Mouse (Mus musculus) forebrain, embryonic 16.5 days (tissue): ENCODE results near the gene Naip5. TPM values are rescaled to one million over a fixed set of nuclear protein-coding genes. Genes with fewer than 3 reads are reported as not detected.
"Not testable (repeated sequence)": the region's sequence is repeated elsewhere in the genome, so short reads cannot be mapped to it uniquely, and the experiment has no call there.

Experiments used
- ATAC-seq: fragments of 200-750 bp; cut with Nextera tagmentation; 2 replicates; pipeline ENCODE4 v1.8.0; 2017; ENCODE audit warnings: mild to moderate bottlenecking, moderate library complexity
- H3K27ac ChIP-seq: fragments of 300-500 bp; sonication (generic); 2 replicates; pipeline ENCODE4 v1.5.1; 2014; ENCODE audit warnings: low read length, control low read depth
- H3K27me3 ChIP-seq: fragments of 300-500 bp; sonication (generic); replicated peaks from 2 replicates; pipeline ENCODE4 v1.6.1; 2014; ENCODE audit warnings: low read length; ENCODE audit not compliant: control insufficient read depth, insufficient read depth
- H3K36me3 ChIP-seq: fragments of 300-500 bp; sonication (generic); 2 replicates; pipeline ENCODE4 v1.6.1; 2014; ENCODE audit not compliant: control insufficient read depth, insufficient read depth
- H3K4me1 ChIP-seq: fragments of 300-500 bp; sonication (generic); replicated peaks from 2 replicates; pipeline ENCODE4 v1.6.1; 2014; ENCODE audit warnings: low read length; ENCODE audit not compliant: control insufficient read depth, insufficient read depth
- H3K4me2 ChIP-seq: fragments of 300-500 bp; sonication (generic); 2 replicates; pipeline ENCODE4 v1.6.1; 2014; ENCODE audit warnings: mild to moderate bottlenecking, low read length, control low read depth
- H3K4me3 ChIP-seq: fragments of 300-500 bp; sonication (generic); replicated peaks from 2 replicates; pipeline ENCODE4 v1.5.1; 2014; ENCODE audit warnings: mild to moderate bottlenecking, low read length, control low read depth
- H3K9ac ChIP-seq: fragments of 300-500 bp; sonication (generic); replicated peaks from 2 replicates; pipeline ENCODE4 v1.6.1; 2014; ENCODE audit warnings: low read depth, low read length, control low read depth
- H3K9me3 ChIP-seq: fragments of 300-500 bp; sonication (generic); 2 replicates; pipeline ENCODE4 v1.6.1; 2016; ENCODE audit warnings: low read length; ENCODE audit not compliant: control insufficient read depth
- WGBS: fragments of 180-500 bp; shearing (Covaris S2); extraction: QIAGEN DNeasy Blood & Tissue Kit; methylation state at CpG from one replicate; pipeline ENCODE4 v1.1.7; 2014; 5-methylcytosine and 5-hydroxymethylcytosine counted together
- polyA plus RNA-seq: library from polyadenylated mRNA; unstranded; fragments of >200 nt; fragmentation: Nextera tagmentation; extraction: Ambion mirVana; gene quantifications from 2 replicates; pipeline ENCODE4 v1.2.1, GENCODE M21; 2015

Naip5 gene
- polyA plus RNA-seq, 1 experiment from 2014 or later: 0.13 TPM

- H3K36me3 ChIP-seq: no peaks in the 10 kb centered on the region
- no peaks in the 10 kb centered on the region for H3K9me3 ChIP-seq
- no peaks in the 10 kb centered on the region for H3K27me3 ChIP-seq
- 32% methylated on average over 8 of the region's 8 CpGs for WGBS
- no peak overlapping the region for H3K27ac ChIP-seq
- H3K4me3 ChIP-seq: no peak overlapping the region
- no peaks in the 10 kb centered on the region for H3K4me1 ChIP-seq
- H3K9ac ChIP-seq: no peak overlapping the region
- no peak overlapping the region for H3K4me2 ChIP-seq
- ATAC-seq: no peak
Measured at GRCm38 (mm10) chr13:100210540-100210939, 35.6 kb downstream of the Naip5 start.

- Histone ChIP-seq H3K9me3 (no peaks in the 10 kb centered on the region), H3K27me3 (no peaks in the 10 kb centered on the region), H3K27ac (no peak overlapping the region), H3K4me2 (no peak overlapping the region), H3K36me3 (no peaks in the 10 kb centered on the region), H3K9ac (no peak overlapping the region), H3K4me1 (no peaks in the 10 kb centered on the region), H3K4me3 (no peak overlapping the region)
- ATAC-seq: no peak
- 90% methylated on average over 1 of the region's 1 CpGs for WGBS
Measured at GRCm38 (mm10) chr13:100203319-100203718, 42.8 kb downstream of the Naip5 start.

GRCm38 (mm10) chr13:100201659-100202333 is 44.3 kb downstream of the Naip5 start, which contains the start of gene Naip2:
TSS of gene Naip2 (minus strand) at chr13:100202092.
- ATAC-seq, H3K36me3 ChIP-seq, H3K9ac ChIP-seq, H3K27me3 ChIP-seq, H3K4me2 ChIP-seq, H3K4me1 ChIP-seq, H3K27ac ChIP-seq, H3K9me3 ChIP-seq, H3K4me3 ChIP-seq: not testable (repeated sequence)
- WGBS: 74% methylated on average over 3 of the region's 3 CpGs

GRCm38 (mm10) chr13:100200778-100201177 is 45.3 kb downstream of the Naip5 start:
- ATAC-seq: no peak
- Histone ChIP-seq H3K36me3 (no peaks in the 10 kb centered on the region), H3K4me2 (no peak overlapping the region), H3K4me3 (no peak overlapping the region), H3K27ac (no peak overlapping the region), H3K4me1 (no peaks in the 10 kb centered on the region), H3K9ac (no peak overlapping the region), H3K27me3 (no peaks in the 10 kb centered on the region), H3K9me3 (no peaks in the 10 kb centered on the region)

GRCm38 (mm10) chr13:100195421-100195820 is 50.7 kb downstream of the Naip5 start:
- H3K4me1 ChIP-seq: no peaks in the 10 kb centered on the region
- H3K36me3 ChIP-seq: no peaks in the 10 kb centered on the region
- H3K27ac ChIP-seq: no peak overlapping the region
- 88% methylated on average over 3 of the region's 3 CpGs for WGBS
- no peak overlapping the region for H3K4me3 ChIP-seq
- H3K4me2 ChIP-seq: no peak overlapping the region
- no peaks in the 10 kb centered on the region for H3K27me3 ChIP-seq
- no peaks in the 10 kb centered on the region for H3K9me3 ChIP-seq
- ATAC-seq: no peak
- no peak overlapping the region for H3K9ac ChIP-seq

DNA sequence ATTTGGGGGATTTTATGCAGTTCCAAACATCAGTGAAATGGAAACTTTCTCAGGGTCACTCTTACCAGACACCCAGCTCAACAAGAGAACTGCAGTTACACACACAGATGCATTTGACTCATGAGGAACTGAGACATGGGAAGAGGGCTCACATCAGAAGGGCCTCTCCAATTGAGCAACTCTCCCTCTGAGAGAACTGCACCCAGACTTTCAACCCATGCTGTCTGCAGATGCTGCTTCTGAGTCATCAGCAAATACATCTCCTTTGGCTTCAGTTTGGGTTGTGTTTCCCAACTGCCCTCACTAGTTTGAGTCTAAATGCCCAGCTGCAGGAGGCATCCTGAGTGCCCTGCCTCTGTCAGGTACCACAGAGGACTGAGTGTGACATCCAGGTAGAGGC is 63.0 kb downstream of the Naip5 start:
- H3K9ac ChIP-seq: not testable (repeated sequence)

DNA sequence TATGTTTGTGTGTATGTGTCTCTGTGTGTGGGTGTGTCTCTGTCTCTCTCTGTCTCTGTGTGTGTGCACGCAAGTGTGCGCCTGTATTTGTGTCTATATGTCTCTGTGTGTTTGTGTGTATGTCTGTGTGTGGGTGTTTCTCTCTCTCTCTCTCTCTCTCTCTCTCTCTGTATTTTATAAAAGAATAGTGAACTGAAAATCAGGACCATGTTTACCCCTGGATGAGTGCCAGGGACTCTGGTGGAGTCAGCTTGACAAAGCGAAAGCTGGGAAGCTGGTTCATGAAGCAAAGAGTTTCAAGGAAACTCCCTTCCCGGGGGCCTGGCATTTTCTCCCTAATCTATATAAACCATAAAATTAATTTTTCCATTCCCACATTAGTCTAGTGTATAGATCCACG is 71.8 kb downstream of the Naip5 start:
- not testable (repeated sequence) for H3K27ac ChIP-seq, H3K4me2 ChIP-seq, H3K27me3 ChIP-seq, H3K9me3 ChIP-seq, H3K9ac ChIP-seq, ATAC-seq, H3K4me3 ChIP-seq, H3K4me1 ChIP-seq, H3K36me3 ChIP-seq
- 85% methylated on average over 3 of the region's 5 CpGs for WGBS

More for the DNA sequence above, 63.0 kb downstream of the Naip5 start:
- H3K4me1 ChIP-seq, H3K4me3 ChIP-seq, ATAC-seq, H3K36me3 ChIP-seq, H3K9me3 ChIP-seq, H3K27ac ChIP-seq, H3K4me2 ChIP-seq, H3K27me3 ChIP-seq: not testable (repeated sequence)

DNA sequence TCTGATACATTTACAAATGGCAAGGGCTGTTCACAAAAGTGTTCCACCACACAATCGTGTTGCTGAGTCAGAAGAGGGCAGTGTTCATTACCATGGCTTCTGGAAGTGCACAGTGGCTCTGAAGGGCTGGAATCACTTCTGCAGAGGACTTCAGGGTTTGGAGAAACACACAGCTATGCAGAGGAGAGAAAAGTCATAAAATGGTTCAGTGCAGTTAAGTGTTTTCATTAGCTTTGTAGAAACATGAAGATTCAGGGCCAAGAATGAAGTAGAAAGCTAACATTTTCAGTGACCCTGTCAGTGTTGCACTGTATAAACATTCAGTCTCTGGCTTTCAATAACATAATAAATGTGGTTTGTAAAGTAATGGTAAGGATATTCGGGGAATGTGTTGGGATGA is 79.7 kb downstream of the Naip5 start:
- not testable (repeated sequence) for H3K9me3 ChIP-seq, H3K36me3 ChIP-seq, H3K27me3 ChIP-seq, H3K4me3 ChIP-seq, H3K4me1 ChIP-seq, H3K27ac ChIP-seq, H3K4me2 ChIP-seq, ATAC-seq, H3K9ac ChIP-seq
- WGBS: 72% methylated on average over 2 of the region's 2 CpGs

DNA sequence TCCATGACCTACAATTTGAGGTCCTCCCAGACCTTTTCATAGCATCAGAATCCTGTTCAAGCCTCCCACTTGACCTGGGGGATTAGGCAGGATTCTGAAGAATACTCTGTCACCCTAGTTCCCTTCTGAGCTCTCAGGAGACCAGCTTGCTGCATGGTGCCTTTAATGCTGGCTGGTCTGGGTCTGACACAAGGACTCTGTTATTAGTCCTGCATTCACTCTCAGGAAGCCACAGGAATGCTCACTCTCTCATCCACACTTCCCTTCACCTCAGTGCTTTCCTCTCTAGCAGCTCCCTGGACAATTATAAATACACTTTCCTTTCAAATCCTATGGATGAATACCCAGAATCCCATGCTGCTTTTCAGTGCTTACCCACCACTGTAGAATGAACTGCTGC is 83.7 kb downstream of the Naip5 start:
- not testable (repeated sequence) for H3K9ac ChIP-seq, ATAC-seq, H3K4me3 ChIP-seq, H3K9me3 ChIP-seq, H3K27me3 ChIP-seq, H3K4me1 ChIP-seq, H3K27ac ChIP-seq, H3K4me2 ChIP-seq, H3K36me3 ChIP-seq
